Mouse (Mus musculus): ENCODE results near the gene Ppp1r16b.

Ppp1r16b gene

DNA sequence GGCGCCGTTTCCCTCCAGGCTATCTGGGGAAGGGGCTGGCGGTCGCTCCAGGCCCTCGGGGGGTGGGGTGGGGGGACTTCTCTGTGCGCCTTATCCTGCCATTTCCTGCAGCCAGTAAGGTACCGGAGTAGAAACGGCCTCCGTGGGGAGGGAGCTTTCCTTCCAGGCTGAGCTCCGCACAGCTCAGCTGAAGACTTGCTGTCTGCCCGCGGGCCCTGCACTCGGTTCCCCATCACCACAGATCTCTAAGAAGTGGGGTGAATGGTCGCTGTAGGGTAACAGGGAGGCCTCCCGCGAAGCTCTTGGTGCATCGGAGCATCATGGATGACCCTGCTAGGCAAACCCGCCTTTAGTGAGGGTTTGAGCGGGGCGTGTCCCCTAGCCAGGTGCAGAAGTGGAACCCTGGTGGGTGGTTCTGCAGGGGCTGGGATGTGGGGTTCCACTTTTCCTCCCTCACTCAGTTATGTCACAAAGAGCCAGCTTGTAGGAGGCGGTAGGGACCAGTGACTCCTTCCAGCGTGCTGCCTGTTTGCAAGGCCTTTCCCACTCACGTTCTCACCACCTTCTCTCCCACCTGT is 3.3 kb downstream of the Ppp1r16b start:
- DNase-seq: no peak

DNA sequence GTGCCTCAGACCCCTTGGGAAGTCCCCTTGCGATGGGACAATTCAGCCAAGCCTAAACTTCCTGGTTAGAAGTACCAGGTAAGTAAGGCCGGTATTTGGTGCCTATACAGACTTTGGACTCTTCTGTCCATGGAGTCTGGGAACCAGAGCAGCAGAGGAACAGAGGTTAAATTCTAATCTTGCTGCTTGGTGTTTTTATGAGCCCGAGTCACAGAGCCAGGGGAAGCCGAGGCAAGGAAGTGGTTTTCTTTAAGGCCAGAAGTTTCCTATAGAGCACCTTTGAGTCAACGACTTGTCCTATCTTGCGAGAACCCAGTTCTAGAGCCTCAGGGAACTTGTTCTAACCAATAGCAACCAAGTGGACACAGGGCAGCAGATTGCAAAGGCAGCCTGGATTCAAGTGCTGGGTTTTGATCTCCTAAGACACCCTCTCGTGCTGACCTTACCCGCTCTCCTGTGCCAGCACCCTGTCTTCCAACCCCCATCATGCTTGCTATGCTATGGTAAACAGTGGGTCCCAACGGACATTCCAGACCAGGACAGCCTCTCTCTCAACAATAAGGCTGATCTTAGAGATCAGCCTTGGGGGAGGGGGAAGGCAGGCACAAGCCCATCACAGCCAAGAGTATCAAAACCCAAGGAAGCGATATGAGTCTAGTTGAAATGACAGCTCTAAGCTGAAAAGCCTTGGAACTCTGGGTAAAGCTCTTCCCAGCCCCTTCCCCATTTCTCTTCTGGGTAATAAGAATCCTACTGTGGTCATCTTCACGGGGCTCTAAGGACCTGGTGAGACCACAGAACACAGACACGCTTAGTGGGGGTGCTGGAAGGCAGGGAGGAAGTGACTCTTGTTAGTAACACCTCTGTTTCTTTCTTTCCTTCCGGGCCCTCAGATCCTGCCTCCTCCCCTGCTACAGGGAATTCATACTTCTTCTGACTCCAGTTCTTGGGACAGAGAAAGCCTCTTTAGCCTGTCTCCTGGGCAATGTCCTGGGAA is 4.3 kb downstream of the Ppp1r16b start:
- DNase-seq: no peak

DNA sequence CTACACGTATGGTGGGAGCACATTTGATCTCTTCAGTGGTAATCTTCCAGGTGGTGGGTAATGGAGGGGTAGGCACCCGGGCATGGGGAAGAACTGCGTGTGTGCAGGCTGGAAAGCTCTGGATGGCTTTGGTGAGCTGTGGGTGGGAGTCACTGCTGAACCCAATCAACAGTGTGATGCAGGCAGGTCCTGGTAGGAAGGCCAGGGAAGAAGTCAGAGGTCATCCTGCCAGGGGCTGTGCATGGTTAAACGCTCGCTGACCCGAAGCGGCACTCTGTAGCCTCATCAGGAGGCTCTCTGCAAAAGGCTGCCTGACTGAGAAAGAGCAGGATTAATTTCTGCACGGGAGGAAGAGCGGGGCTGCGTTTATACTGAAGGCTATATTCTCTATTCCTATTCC is 5.4 kb downstream of the Ppp1r16b start:
- DNase-seq: no peak

DNA sequence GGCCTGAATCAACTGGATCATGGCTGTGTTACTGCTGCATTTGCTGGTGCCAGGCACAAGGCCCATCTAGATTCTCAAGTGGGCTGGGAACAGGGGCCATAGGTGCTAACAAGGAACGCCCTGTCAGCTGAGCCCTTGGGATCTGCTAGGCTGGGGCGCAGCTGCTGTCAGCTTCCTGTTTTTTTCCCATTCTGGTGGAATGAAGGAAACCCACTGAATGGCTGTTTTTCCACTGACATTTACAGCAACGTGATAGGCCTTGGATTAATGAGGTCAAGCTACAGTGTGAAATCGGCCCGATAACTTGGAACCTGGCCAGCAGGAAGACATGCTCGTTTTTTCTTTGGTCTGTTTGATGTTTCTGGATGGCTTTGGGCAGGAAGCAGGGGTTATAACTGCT is 7.6 kb downstream of the Ppp1r16b start:
- no peak for DNase-seq

DNA sequence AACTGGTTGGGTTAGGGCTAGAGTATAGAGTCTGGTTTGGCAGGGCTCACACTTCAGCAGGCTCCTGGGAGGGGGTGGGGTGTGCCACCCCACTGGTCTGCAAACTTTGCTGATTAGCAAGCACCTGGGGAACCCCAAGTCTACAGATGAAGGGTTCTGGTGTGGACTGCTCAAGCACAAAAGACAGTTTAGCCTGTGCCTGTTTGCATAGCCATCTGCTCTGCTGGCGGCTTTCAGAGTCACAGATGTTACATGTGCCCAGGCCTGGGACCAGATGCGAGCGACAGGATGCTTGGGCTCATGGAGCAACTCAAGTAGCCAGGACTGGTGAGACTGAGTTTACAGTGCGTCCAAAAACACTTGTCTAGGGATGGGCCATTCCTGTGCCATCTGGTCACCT is 8.3 kb downstream of the Ppp1r16b start:
- DNase-seq: no peak

DNA sequence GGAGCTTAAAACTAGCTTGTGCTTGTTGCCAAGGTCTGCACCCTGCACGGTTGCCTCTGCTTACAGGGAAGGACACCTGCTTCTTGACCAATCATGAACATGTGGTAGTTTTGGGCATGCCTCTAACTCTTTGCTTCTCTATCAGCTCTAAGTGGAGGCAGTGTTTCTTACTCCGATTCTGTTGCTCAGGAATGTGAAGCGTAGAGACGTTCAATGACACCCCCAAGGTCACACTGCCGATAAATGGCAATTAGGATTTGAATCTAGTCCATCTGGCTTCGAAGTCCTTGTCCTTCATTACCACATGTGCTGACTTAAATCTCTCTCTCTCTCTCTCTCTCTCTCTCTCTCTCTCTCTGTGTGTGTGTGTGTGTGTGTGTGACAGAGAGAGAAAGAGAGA is 8.9 kb downstream of the Ppp1r16b start:
- DNase-seq: no peak

DNA sequence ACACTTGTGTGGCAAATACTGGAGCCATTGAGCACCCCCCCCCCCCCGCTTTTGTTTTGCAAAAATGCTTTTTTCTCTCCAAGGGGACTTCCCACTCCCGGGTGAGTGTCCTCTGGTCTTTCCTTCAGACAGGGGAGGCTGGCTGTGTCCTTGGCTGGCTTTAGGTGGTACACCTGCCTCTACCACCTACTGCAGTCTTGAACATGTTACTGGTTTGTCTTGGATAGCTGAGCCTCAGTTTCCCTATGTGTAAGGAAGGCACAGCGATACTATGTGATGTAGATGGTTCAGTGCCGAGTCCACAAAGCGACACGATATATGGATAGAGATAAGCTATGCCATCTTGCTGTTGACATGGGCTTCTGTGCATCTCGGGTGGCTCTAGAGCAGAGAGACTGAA is 9.6 kb downstream of the Ppp1r16b start:
- DNase-seq: no peak

DNA sequence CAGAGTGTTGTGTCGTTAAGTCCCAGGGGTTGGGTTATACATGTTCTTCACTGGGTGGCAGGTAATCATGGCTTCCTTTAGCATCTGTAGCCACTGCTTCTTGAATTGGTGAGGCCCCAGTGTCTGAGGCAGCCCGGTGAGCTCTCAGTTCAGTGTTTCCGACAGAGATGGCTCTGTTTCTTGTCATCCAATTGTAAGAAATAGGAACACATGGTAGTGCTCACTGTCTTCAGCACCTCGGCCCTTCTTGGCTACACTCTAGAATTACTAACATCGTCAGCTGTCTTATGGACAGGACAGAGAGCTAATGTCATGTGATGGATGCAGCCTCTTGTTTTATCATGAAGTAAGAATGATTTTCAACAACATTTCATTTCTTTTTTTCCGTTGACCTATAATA is 10.0 kb downstream of the Ppp1r16b start:
- DNase-seq: no peak

DNA sequence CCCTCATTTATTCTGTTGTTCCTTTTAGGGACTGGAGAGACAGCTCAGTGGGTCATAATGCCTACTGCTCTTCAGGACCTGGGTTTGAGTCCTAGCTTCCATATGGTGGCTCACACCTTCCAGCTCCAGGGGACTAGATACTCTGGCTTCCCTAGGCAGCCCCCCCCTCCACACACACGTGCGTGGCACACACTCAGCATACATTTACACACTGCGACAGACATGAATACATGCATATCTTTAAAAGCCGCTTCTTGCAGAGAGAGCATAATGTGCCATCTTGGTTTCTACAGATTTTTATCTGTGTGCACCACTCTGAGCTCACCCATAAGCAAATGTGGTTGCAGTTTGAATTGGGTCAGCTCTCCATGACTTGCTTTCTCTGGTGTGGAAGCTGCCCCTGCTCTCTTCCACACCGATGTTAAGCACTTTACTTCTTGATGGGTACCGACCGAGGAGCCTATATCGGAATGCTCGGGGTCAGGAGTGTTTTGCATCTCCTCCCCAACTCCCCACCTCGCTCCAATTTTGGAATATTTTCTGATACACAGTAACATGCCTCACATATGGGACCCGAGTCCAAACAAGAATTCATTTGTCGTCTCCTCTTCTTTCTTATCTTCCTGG is 10.8 kb downstream of the Ppp1r16b start:
- no peak for DNase-seq

DNA sequence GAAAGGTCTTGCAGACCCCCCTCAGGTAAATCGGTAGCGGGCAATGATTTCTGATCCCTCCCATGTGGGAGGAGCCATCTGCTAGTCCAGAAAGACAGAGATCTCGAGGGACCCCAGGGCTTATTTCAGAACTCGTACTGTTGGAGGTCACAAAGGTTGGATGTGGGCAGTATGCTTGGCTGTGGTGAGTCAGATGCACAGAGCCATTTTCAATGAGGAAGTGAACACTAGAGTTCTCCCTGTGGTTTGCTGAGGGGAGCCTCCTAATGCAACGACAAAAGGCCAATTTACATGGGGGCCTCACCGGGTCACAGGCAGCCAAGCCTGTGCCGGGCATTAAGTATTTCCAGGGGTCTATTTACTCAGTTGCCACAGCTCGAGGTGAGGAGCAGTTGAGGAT is 12.7 kb downstream of the Ppp1r16b start:
- no peak for DNase-seq

DNA sequence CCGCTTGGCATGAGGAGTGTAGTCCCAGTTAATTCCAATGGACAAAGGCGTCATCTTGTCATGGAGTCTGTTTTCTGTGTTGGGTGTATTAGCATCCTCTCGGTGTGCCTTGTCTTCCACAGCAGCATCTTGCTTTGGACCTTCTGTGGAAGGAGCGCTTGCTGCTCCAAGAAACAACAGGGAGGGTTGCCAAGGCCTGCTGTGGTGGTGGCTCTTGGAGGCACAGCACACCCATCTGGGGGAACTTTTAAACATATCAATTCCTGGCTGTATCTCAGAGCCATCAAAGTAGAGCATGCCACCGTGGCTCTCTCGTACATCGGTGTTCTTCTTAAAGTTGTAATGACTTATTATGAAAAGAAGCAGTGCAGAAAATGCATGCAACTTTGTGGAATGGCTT is 13.9 kb downstream of the Ppp1r16b start:
- DNase-seq: no peak

DNA sequence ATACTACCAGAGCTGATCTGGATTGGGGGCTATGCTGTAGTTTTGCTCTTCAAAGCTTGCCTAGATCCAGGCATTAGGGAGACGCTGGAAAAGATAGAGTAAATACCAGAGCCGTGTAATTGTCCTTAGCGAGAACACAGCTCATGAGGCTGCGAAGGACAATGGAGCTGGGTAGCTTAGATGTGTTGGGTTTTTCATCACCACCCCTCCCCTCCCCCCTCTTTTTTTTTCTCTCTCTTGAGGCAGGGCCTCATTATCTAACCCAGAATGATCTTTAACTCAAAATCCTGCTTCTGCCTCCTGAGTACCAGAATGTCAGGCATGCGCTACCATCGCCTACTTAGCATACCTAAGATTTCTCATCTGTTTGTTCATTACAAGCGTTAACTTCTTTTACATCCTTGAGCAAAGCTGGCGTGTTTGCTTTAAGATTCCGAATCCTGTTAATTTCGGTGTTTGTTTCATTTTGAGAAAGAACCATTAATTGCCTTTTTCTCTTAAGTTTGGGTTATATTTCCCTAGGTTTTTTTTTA is 15.2 kb downstream of the Ppp1r16b start:
- no peak for DNase-seq

DNA sequence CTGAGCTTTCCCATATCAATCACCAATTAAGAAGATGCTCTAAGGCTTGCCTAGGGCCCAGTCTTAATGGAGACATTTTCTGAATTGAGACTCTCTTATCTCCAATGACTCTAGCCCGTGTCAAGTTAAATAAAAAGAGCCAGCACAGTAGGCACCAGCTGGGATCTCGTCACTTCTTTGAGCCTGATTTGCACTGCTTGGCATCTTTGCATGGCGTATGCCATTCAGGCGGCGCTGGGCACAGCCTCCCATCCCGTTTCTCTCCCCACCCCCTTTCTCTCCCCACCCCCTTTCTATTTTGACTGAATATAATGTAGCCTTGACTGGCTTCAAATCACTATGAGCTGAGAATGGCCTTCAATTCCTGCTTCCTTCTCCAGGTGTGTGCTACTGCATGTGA is 16.5 kb downstream of the Ppp1r16b start:
- DNase-seq: no peak

DNA sequence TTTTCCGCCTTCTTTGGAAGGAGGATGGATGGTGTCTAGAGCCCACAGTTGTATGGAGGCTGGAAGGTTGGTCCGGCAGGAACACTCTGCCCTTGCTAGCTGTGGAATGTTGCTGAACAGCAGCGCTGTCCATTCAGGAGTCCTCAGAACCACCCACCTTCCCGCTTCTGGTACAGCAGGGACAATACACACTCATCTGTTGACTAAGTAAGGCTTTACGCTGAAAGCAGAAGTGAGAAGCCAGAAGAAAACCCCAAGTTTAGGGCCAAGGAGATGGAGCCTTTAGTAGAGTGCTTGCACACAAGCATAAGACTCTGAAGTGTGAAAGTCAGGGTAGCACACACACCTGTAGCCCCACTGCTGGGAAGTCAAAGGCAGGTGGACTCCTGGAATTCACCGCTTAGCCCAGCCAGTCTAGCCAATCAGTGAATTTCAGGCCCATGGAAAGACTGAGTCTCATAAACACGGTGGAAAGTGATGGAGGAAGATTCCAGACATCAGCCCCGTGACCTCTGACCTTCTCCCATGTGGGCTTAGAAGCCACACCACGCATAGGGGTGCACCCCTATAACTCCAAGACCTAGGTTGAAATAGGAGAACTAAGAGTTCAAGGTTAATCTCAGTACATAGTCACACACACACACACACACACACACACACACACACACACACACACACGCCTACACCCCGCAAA is 17.3 kb downstream of the Ppp1r16b start:
- DNase-seq: no peak

DNA sequence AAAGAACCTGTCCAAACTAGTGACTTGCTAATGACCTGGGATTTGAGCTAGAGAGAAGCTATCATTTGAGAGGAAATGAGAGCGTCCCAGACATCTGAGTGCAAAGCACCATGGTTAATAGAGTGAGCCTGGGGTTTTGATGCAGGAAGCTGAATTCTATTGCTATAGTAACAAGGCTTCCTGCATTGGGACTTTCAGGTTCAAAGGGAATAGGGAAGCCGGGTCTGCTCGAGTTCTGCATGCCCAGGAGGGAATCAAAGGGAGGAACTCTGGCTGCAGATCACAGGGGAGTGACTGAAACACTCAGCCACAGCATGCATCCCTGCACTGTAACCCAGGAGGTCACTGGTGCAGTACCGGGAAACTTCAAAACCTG is 17.8 kb downstream of the Ppp1r16b start:
- no peak for DNase-seq

DNA sequence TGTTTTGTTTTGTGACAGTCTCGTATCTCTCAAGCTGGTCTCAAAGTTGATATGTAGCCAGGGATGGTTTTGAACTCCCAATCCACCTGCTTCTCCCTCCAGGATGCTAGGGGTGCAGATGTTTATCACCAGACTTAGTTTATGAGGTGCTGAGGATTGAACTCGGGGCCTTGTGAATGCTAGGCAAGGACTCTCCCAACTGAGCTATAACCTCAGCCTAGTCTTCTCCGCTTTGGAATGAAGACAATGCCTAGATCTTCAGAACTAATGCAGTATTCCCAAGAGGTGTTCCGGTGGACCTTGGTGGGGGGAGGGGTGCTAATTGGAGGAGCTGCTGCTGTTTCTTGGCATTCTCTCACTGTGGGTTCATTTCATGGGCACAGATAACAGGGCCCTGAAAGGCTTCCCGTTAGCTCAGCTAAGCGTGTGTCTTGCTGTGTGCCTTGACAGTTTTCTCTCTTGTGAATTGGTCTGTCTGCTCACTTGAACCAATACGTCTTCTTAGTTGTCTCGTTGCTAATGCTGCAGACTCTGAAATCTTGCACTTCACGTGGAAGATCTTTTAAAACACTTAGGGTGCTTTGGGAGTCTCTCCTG is 19.1 kb downstream of the Ppp1r16b start:
- DNase-seq: no peak

DNA sequence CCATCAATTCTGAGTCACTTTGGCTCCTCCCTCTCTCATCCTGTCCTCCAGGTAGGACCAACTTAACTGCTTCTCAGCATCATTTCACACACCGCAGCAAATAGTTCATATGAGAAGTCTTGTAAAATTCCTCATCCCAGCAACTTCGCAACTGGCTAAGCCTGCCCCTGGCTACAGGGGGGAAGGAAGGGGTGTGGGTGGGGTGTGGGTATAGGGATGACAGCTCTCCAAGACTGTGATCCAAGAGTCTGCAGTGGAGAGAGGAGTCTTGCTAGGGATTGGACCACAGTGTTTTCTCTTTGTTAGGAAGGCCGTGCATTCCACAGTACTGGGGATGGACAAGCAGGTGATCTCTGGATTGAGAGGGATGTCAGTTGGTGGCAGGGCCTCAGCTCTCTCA is 19.7 kb downstream of the Ppp1r16b start:
- DNase-seq: no peak

DNA sequence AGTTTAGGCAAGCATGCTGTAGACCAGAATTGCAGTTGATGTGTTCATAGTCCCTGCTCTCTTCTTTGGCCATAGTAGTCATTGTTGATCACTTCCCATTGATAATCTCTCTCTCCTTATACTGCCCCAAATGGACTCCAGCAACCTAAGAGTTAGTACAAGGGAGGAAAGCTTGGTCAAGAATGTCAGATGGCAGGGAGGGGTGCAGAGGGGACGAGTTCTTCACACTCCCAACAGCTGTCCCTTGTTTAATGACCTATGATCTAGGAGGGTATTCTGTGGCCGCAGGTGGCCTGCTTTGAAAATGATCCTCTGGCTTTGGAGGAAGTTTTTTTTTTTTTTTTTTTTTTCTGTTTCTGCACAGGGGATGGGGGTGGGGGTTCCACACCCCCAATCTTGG is 21.2 kb downstream of the Ppp1r16b start:
- DNase-seq: no peak

DNA sequence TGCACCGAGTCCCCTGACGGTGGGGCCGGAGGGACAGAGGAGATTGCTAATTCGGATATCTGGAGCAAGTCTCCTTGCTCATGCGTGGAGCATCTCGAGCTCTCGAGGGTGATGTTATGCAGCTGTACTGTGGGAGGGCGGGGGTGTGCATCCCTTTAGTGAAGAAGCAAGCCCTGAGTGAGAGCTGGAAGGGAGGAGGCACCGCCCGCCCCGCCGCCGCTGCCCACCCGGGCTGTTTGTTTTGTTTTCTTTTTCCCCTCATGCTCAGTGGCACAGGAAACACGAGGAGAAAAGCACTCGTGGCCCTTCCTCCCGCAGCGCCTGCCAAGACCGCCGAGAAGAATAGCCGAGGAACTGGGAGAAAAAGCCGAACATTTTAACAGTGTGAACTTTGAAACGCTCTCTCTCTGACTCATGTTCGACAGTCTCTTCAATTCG is 22.6 kb downstream of the Ppp1r16b start:
- peak; percentile 20 for DNase-seq

DNA sequence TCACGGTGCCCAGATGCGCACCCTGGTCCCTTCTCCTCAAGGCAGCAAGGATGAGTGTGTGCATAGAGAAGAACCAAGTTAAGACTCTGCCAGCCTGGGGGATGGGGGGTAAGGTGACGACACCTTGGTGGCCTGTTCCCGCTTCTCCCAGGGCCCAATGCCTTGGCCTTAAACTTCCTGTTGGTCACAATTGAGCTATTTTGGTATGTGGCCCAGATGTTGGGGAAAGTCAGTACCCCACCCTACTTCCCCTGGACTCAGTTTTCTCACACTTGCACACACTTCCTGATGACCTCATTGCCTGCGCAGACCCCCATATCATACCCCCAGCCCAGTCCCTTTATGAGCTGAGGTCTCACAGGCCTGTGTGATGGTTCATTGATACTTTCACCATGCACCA is 23.9 kb downstream of the Ppp1r16b start:
- DNase-seq: no peak

DNA sequence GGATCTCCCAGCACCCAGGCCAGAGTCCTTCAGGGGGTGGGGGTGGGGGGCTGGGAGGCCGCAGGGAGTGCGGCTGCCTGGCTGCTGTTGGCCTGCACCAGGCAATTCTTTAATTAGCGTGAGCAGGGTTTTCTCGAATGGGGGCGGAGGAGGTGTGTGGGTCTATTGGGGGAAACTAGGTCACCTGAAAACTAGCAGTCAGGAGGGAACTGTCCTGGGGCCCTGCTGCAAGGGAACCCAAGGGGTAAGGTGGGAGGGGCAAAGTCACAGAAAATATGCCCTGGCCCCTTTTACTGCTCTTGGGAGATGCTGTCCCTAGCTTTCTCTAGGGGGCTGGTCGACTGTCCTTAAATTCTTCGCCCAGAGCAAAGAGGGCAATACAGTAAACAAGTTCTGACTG is 24.4 kb downstream of the Ppp1r16b start:
- peak; percentile 15 for DNase-seq

DNA sequence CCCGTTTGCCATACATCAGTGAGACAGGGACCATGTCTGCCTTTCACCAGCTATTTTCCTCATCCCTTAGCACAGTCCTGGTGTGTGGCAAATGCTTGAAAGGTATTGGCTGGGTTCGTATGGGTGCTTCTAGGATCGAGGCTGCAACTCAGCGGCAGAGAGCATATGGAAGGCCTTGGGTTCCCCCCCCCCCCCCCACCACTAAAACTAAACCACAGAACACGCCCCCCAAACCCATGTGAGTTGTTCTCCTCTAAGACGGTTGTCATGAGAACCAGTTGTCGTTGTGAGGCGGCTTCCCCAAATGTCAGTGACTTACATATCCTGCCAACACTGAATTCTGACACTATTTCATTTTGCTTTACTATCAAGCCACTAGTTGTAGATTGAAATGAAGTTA is 24.9 kb downstream of the Ppp1r16b start:
- no peak for DNase-seq

DNA sequence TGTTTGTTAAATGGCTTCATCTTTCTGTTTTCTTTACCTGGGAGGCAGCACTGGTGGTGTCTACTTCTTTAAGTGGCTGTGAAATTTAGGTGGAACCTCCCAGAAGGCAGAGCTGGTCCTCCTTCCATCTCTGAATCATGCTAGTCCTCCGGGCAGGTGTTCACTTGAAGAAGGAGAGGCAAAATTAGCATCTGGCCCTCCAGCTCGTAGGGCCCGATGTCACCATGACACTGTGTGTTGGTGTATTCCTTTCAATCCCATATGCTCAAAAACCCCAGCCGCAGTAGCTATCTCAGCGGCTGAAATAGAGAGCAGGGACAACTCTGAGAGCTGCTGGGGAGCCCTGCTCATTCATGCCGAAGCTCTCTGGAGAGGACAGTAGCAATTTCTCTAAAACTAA is 27.0 kb downstream of the Ppp1r16b start:
- DNase-seq: no peak

Measured in cerebellum, adult 9-11 months (tissue).